Mouse (Mus musculus) lung, adult 18-20 months (tissue): ENCODE measurements at regions not wholly inside any gene's neighbourhood (a gene's known extent, or its start where the extent isn't known, plus 50 kb on each side); places are given as distances from the start of the nearest gene placed in this dataset.
"Not testable (repeated sequence)": the region's sequence is repeated elsewhere in the genome, so short reads cannot be mapped to it uniquely, and the experiment has no call there.

Experiments
- DNase-seq, 2 experiments: peaks; one replicate each; pipeline ENCODE4 v3.0.0; 2022; ENCODE audit warnings: mixed read lengths in 2 of 2

DNA sequence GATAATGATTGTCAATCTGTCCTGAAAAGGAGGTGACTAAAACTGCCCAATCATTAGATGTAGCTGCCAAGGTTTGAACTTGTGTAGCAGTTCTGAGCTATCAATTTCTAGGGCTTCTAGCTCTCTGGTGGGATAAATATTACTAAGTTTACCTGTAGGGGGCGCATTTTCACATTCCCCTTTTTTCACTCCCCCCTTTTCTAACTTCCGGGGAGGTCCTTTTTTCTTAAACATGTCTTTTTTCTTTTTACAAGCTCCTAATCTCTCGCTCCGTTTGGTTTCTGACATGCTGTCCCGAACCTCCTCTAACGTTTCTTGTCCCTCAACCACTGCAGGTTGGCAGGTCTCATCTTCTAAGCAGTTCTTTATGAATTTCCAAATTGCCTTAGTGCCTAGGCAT is 2129.0 kb downstream of the Cntnap5b start:
- DNase-seq: not testable (repeated sequence)

- peak; percentile 4 to 6 for DNase-seq
These were observed 2129.7 kb downstream of the Cntnap5b start for GRCm38 (mm10) chr1:101902154-101902825.

DNA sequence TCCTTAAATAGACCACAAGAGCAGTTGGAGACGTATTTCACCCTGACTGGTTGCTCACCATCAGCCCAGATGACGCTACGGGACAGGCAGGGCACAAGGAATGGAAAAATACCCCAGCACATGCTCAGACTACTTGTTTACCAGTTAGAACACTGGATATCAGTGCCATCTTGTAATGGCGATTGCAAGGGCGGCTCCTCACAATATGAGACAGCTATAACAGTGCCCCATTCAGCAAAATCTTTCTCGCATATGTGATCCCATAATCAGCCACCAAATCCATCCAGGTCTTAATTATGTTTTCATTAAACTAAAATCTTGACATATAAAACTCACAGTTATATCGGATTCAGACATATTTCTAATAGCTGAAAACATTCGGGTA is 2130.3 kb downstream of the Cntnap5b start:
- DNase-seq: peak in 1 of 2 experiments; percentile 12

- not testable (repeated sequence) for DNase-seq
These were observed 2144.4 kb downstream of the Cntnap5b start for GRCm38 (mm10) chr1:101916991-101917390.

GRCm38 (mm10) chr1:101918872-101919271 is 2146.3 kb downstream of the Cntnap5b start:
- DNase-seq: no peak

- DNase-seq: no peak
These were observed 2168.5 kb downstream of the Cntnap5b start for GRCm38 (mm10) chr1:101941107-101941506.
